Mouse (Mus musculus): ENCODE results near the gene Rfx2. TPM values are rescaled to one million over a fixed set of nuclear protein-coding genes. Genes with fewer than 3 reads are reported as not detected.
A peak's percentile ranks its signal among the peaks of the same experiment; 100 is the strongest.

Rfx2 gene
- polyA plus RNA-seq, 1 experiment from 2014 or later, result 4.8 TPM

DNA sequence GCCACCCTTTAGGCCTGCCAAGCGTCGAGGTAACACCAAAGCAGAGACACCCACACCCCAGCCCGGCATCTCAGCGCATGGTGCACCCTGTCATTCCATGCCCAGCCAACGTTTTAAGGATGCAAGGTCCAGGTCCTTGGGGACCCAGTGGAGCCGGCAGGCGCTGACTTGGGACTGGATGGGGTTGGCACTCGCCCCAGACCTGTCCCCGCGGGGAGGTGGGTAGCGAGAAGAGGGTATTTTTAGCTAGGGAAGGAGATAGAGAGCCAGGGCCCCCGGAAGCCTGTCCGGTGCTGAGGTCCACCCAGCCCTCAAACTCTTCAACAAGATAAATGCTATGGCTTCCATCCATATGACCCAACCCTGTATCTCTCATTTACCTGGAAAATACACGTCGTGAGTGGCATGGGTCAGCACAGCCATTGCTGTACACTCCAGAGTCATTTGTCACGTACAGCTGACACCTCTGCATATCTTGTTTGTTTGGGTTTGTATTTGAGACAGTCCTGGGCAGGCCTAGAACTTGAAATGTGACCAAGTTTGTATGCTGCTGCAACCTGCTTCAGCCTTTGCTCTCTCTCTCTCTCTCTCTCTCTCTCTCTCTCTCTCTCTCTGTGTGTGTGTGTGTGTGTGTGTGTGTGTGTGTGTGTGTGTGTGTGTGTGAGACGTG, 90.6 kb downstream of the Rfx2 start:
- Histone ChIP-seq H3K4me3 (ENCODE audit: low read depth, low read length) (no peak overlapping the region), H3K4me2 (no peak overlapping the region), H3K4me1 (ENCODE audit: insufficient read depth) (no peaks in the 10 kb centered on the region), H3K9ac (no peak overlapping the region), H3K36me3 (ENCODE audit: insufficient read depth) (no peaks in the 10 kb centered on the region), H3K9me3 (ENCODE audit: low read depth, low read length) (no peaks in the 10 kb centered on the region), H3K27ac (ENCODE audit: low read depth) (no peak overlapping the region), H3K27me3 (ENCODE audit: insufficient read depth, low read length) (no peaks in the 10 kb centered on the region)
- DNase-seq, result no peak
- 68% methylated on average over 17 of the region's 17 CpGs for WGBS
- TF ChIP-seq CTCF (IDR thresholded peaks at IDR 0.05; ENCODE audit: low read depth), result no peak
- no peak for ATAC-seq (ENCODE audit: insufficient read depth)

- H3K4me2 ChIP-seq, result no peak overlapping the region
- no peak overlapping the region for H3K4me3 ChIP-seq (ENCODE audit: low read depth, low read length)
- H3K27ac ChIP-seq (ENCODE audit: low read depth), result no peak overlapping the region
- 75% methylated on average over 10 of the region's 10 CpGs for WGBS
- ATAC-seq (ENCODE audit: insufficient read depth) (no peak), DNase-seq (no peak)
- H3K27me3 ChIP-seq (ENCODE audit: insufficient read depth, low read length), result no peaks in the 10 kb centered on the region
- no peak for TF ChIP-seq CTCF (IDR thresholded peaks at IDR 0.05; ENCODE audit: low read depth)
- H3K36me3 ChIP-seq (ENCODE audit: insufficient read depth), result no peaks in the 10 kb centered on the region
- H3K9me3 ChIP-seq (ENCODE audit: low read depth, low read length), result no peaks in the 10 kb centered on the region
- H3K4me1 ChIP-seq (ENCODE audit: insufficient read depth), result no peaks in the 10 kb centered on the region
- no peak overlapping the region for H3K9ac ChIP-seq
Measured at GRCm38 (mm10) chr17:56738221-56738620, 92.6 kb downstream of the Rfx2 start.

GRCm38 (mm10) chr17:56736534-56736933, 94.3 kb downstream of the Rfx2 start:
- WGBS, result 39% methylated on average over 8 of the region's 8 CpGs
- Histone ChIP-seq H3K36me3 (ENCODE audit: insufficient read depth) (no peaks in the 10 kb centered on the region), H3K4me2 (no peak overlapping the region), H3K4me3 (ENCODE audit: low read depth, low read length) (no peak overlapping the region), H3K27me3 (ENCODE audit: insufficient read depth, low read length) (no peaks in the 10 kb centered on the region), H3K9me3 (ENCODE audit: low read depth, low read length) (no peaks in the 10 kb centered on the region), H3K27ac (ENCODE audit: low read depth) (no peak overlapping the region), H3K4me1 (ENCODE audit: insufficient read depth) (no peaks in the 10 kb centered on the region), H3K9ac (no peak overlapping the region)
- no peak for ATAC-seq (ENCODE audit: insufficient read depth)
- peak; percentile 19 for DNase-seq
- TF ChIP-seq CTCF (IDR thresholded peaks at IDR 0.05; ENCODE audit: low read depth), result peak; percentile 56

DNA sequence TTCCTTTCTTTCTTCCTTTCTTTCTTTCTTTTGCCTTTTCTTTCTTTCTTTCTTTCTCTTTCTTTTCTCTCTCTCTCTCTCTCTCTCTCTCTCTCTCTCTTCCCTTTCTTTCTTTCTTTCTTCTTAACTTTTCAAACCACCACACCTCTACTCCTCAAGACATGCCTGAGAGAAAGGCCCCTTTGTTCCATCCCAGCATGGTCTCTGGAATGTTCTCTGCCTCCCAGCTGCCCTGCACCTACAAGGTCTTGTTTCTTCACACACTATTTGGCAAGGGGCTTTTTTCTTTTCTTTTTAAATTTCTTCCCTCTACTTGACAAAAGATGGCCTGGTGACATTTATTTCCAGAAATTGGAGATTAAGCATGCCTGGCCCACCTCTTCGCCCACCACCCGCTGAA, 101.2 kb downstream of the Rfx2 start:
- Histone ChIP-seq H3K36me3 (ENCODE audit: insufficient read depth) (no peaks in the 10 kb centered on the region), H3K27me3 (ENCODE audit: insufficient read depth, low read length) (no peaks in the 10 kb centered on the region), H3K9ac (no peak overlapping the region), H3K4me2 (no peak overlapping the region), H3K4me1 (ENCODE audit: insufficient read depth) (peaks cover 18% of the 10 kb centered on the region), H3K27ac (ENCODE audit: low read depth) (no peak overlapping the region), H3K9me3 (ENCODE audit: low read depth, low read length) (no peaks in the 10 kb centered on the region), H3K4me3 (ENCODE audit: low read depth, low read length) (no peak overlapping the region)
- TF ChIP-seq CTCF (IDR thresholded peaks at IDR 0.05; ENCODE audit: low read depth), result no peak
- WGBS, result 57% methylated on average over 2 of the region's 2 CpGs
- ATAC-seq (ENCODE audit: insufficient read depth) (no peak), DNase-seq (no peak)

GRCm38 (mm10) chr17:56729151-56729550, 101.7 kb downstream of the Rfx2 start:
- Histone ChIP-seq H3K9me3 (ENCODE audit: low read depth, low read length) (no peaks in the 10 kb centered on the region), H3K9ac (no peak overlapping the region), H3K4me3 (ENCODE audit: low read depth, low read length) (no peak overlapping the region), H3K36me3 (ENCODE audit: insufficient read depth) (no peaks in the 10 kb centered on the region), H3K27me3 (ENCODE audit: insufficient read depth, low read length) (no peaks in the 10 kb centered on the region), H3K4me2 (no peak overlapping the region), H3K27ac (ENCODE audit: low read depth) (0 out of 2 replicates have a peak overlapping the region, but pooled peaks have one; percentile 38), H3K4me1 (ENCODE audit: insufficient read depth) (peaks cover 18% of the 10 kb centered on the region)
- DNase-seq, result no peak
- ATAC-seq (ENCODE audit: insufficient read depth), result no peak
- TF ChIP-seq CTCF (IDR thresholded peaks at IDR 0.05; ENCODE audit: low read depth), result no peak
- 44% methylated on average over 6 of the region's 6 CpGs for WGBS

DNA sequence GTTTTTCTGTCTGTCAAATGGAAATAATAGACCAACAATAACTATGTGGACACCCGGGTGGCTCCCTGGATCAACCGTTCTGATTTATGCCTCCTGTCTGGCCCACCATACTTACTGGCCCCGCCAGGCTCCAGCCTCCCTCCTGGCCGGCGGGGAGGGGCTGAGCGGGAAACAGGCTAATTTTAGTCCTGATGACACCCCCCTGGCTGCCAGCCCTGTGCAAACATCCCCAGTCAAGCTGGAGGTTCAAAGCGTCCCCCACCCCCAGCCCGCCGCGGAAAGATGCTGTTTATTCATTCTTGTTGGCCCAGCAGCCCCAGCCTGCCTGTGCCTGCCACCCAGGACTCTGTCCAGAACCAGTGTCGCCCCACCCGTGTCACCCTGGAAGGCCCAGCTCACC, 102.7 kb downstream of the Rfx2 start:
- 0 out of 2 replicates have a peak, but pooled peaks have one; percentile 3 for TF ChIP-seq CTCF (IDR thresholded peaks at IDR 0.05; ENCODE audit: low read depth)
- DNase-seq (peak; percentile 76), ATAC-seq (ENCODE audit: insufficient read depth) (peak; percentile 67)
- Histone ChIP-seq H3K27ac (ENCODE audit: low read depth) (peak overlapping the region; percentile 54; the same call in 1 of the 2 replicates), H3K4me2 (peak overlapping the region; percentile 10; the same call in 1 of the 2 replicates), H3K4me1 (ENCODE audit: insufficient read depth) (peaks cover 18% of the 10 kb centered on the region), H3K27me3 (ENCODE audit: insufficient read depth, low read length) (no peaks in the 10 kb centered on the region), H3K9me3 (ENCODE audit: low read depth, low read length) (no peaks in the 10 kb centered on the region), H3K9ac (peak overlapping the region; percentile 33; the same call in 1 of the 2 replicates), H3K4me3 (ENCODE audit: low read depth, low read length) (no peak overlapping the region), H3K36me3 (ENCODE audit: insufficient read depth) (peaks cover 10% of the 10 kb centered on the region)
- 7% methylated on average over 12 of the region's 12 CpGs for WGBS

- DNase-seq (peak; percentile 36), ATAC-seq (ENCODE audit: insufficient read depth) (peak; percentile 5; the same call in 1 of the 2 replicates)
- Histone ChIP-seq H3K4me2 (peak overlapping the region; percentile 10), H3K27me3 (ENCODE audit: insufficient read depth, low read length) (no peaks in the 10 kb centered on the region), H3K36me3 (ENCODE audit: insufficient read depth) (peaks cover 15% of the 10 kb centered on the region), H3K4me1 (ENCODE audit: insufficient read depth) (peaks cover 18% of the 10 kb centered on the region), H3K9ac (no peak overlapping the region), H3K9me3 (ENCODE audit: low read depth, low read length) (no peaks in the 10 kb centered on the region), H3K27ac (ENCODE audit: low read depth) (peak overlapping the region; percentile 54; the same call in 1 of the 2 replicates), H3K4me3 (ENCODE audit: low read depth, low read length) (no peak overlapping the region)
- WGBS, result 11% methylated on average over 12 of the region's 12 CpGs
- TF ChIP-seq CTCF (IDR thresholded peaks at IDR 0.05; ENCODE audit: low read depth), result no peak
Measured at GRCm38 (mm10) chr17:56727659-56728058, 103.2 kb downstream of the Rfx2 start.

Data from lung, embryonic 14.5 days (tissue).